Mouse (Mus musculus) stomach, embryonic 16.5 days (tissue): ENCODE data around the gene Alyref. TPM values are rescaled to one million over a fixed set of nuclear protein-coding genes. Genes with fewer than 3 reads are reported as not detected.
"Not testable (repeated sequence)": the region's sequence is repeated elsewhere in the genome, so short reads cannot be mapped to it uniquely, and the experiment has no call there.

ENCODE experiments used
- ATAC-seq: fragments of 200-750 bp; cut with Nextera tagmentation; 2 replicates; pipeline ENCODE4 v1.8.0; 2017; ENCODE audit warnings: moderate number of reproducible peaks, moderate TSS enrichment; ENCODE audit not compliant: insufficient read depth, low FRiP score
- H3K27ac ChIP-seq: fragments of 300-500 bp; sonication (generic); 2 replicates; pipeline ENCODE4 v1.5.1; 2014; ENCODE audit warnings: low read length
- H3K27me3 ChIP-seq: fragments of 300-500 bp; sonication (generic); 2 replicates; pipeline ENCODE4 v1.6.1; 2014; ENCODE audit warnings: low read length, control low read depth, mixed read lengths; ENCODE audit not compliant: control insufficient read depth, insufficient read depth
- H3K36me3 ChIP-seq: fragments of 300-500 bp; sonication (generic); 2 replicates; pipeline ENCODE4 v1.6.1; 2014; ENCODE audit warnings: low read length; ENCODE audit not compliant: control insufficient read depth, insufficient read depth
- H3K4me1 ChIP-seq: fragments of 300-500 bp; sonication (generic); 2 replicates; pipeline ENCODE4 v1.6.1; 2014; ENCODE audit warnings: low read length, control low read depth, mixed read lengths; ENCODE audit not compliant: control insufficient read depth, insufficient read depth
- H3K4me2 ChIP-seq: fragments of 300-500 bp; sonication (generic); 2 replicates; pipeline ENCODE4 v1.6.1; 2014; ENCODE audit warnings: low read depth, low read length, mixed read lengths
- H3K4me3 ChIP-seq: fragments of 300-500 bp; sonication (generic); replicated peaks from 2 replicates; pipeline ENCODE4 v1.5.1; 2014; ENCODE audit warnings: mild to moderate bottlenecking, low read length
- H3K9ac ChIP-seq: fragments of 300-500 bp; sonication (generic); 2 replicates; pipeline ENCODE4 v1.6.1; 2014; ENCODE audit warnings: low read length
- H3K9me3 ChIP-seq: fragments of 300-500 bp; sonication (generic); replicated peaks from 2 replicates; pipeline ENCODE4 v1.6.1; 2016; ENCODE audit warnings: low read length, control low read depth; ENCODE audit not compliant: control insufficient read depth
- WGBS: fragments of 180-500 bp; shearing (Covaris S2); extraction: QIAGEN DNeasy Blood & Tissue Kit; methylation state at CpG from one replicate; pipeline ENCODE4 v1.1.7; 2014; 5-methylcytosine and 5-hydroxymethylcytosine counted together
- polyA plus RNA-seq: library from polyadenylated mRNA; unstranded; fragments of >200 nt; fragmentation: Nextera tagmentation; extraction: Ambion mirVana; gene quantifications from 2 replicates; pipeline ENCODE4 v1.2.1, GENCODE M21; 2015

Gene Alyref
- polyA plus RNA-seq, 1 experiment from 2014 or later, result 55.5 TPM

DNA sequence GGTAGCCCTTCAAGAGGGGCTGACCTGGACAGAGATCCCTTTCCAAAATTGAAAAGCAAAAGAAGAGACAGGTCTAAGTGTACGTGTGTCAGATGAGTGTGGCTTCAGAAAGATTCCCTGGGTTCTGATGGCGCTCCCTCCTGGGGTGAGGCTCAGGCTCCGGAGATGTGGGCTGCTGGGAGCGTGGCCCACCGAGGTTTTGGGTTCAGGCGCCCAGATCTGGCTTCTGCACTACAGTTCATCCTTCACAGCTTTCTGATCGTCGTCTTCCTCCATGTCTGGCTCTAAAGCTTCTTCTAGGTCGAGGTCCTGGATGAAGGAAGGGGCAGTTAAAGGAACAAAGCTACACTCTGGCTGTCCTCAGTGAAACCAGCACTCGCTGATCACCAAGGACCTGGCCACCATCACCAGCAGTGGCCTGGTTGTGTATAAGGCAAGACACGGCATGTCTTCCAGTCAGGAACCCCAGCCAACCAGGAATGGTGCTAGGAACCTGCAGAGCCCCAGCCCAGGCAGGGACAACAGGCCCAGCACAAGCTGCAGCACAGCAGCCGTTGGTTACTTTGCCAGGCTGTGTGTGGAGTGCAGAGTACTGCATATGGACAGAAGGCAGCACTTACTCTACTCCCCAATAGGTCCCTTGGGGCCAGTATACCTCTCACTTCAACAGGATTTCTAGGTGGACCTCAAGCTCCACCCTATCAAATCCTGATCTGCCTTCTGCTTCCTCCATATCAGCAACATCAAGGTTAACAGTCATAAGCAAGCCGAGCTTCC, 37.0 kb downstream of the Alyref start:
- 89% methylated on average over 13 of the region's 13 CpGs for WGBS
- Histone ChIP-seq H3K27me3 (no peaks in the 10 kb centered on the region), H3K4me2 (no peak overlapping the region), H3K4me3 (no peak overlapping the region), H3K36me3 (peaks cover 40% of the 10 kb centered on the region), H3K9ac (no peak overlapping the region), H3K9me3 (no peaks in the 10 kb centered on the region), H3K27ac (no peak overlapping the region), H3K4me1 (no peaks in the 10 kb centered on the region)
- ATAC-seq, result no peak

DNA sequence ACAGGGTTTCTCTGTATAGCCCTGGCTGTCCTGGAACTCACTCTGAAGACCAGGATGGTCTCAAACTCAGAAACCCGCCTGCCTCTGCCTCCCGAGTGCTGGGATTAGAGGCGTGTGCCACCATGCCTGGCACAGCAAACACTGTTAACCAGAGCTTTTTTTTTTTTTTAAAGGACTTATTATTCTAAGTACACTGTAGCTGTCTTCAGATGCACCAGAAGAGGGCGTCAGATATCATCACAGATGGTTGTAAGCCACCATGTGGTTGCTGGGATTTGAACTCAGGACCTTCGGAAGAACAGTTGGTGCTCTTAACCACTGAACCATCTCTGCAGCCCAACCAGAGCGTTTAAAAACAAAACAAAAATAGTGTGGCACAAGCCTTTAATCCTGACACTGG, 39.3 kb downstream of the Alyref start:
- H3K27ac ChIP-seq, H3K4me3 ChIP-seq, H3K27me3 ChIP-seq, H3K9ac ChIP-seq, H3K4me2 ChIP-seq, H3K4me1 ChIP-seq, H3K9me3 ChIP-seq, ATAC-seq: not testable (repeated sequence)
- 86% methylated on average over 6 of the region's 6 CpGs for WGBS
- peaks cover 40% of the 10 kb centered on the region for H3K36me3 ChIP-seq

DNA sequence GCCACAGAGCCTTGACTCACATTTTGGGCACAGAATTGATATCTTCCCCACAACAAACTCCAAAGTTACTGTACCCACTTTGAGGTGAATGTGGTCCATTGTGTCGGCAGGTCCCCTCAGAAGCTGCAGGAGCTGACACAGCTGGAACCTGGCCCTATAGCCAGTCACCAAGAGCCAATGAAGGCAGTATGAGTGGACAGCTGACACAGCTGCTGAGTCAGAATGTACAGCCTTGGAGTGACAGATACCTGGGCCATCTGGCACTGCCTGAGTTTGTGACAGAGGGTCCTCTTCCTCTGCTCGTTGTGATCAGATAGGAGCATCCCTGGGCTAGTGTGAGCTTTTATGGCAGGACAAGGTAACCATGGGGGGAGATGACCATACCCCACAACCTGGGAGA, 42.9 kb downstream of the Alyref start:
- Histone ChIP-seq H3K36me3 (peaks cover 13% of the 10 kb centered on the region), H3K9me3 (no peaks in the 10 kb centered on the region), H3K4me2 (no peak overlapping the region), H3K9ac (no peak overlapping the region), H3K27me3 (no peaks in the 10 kb centered on the region), H3K27ac (no peak overlapping the region), H3K4me3 (no peak overlapping the region), H3K4me1 (peaks cover 2% of the 10 kb centered on the region; the same call in 1 of the 2 replicates)
- WGBS, result 83% methylated on average over 2 of the region's 2 CpGs
- ATAC-seq, result no peak

GRCm38 (mm10) chr11:120554834-120555233, 43.3 kb downstream of the Alyref start:
- Histone ChIP-seq H3K4me1 (peaks cover 6% of the 10 kb centered on the region), H3K27me3 (no peaks in the 10 kb centered on the region), H3K4me2 (no peak overlapping the region), H3K27ac (no peak overlapping the region), H3K9ac (no peak overlapping the region), H3K36me3 (peaks cover 8% of the 10 kb centered on the region), H3K9me3 (no peaks in the 10 kb centered on the region), H3K4me3 (no peak overlapping the region)
- 75% methylated on average over 7 of the region's 7 CpGs for WGBS
- no peak for ATAC-seq

GRCm38 (mm10) chr11:120552736-120553135, 45.4 kb downstream of the Alyref start:
- ATAC-seq, result no peak
- no peak overlapping the region for H3K4me2 ChIP-seq
- H3K4me3 ChIP-seq, result no peak overlapping the region
- peaks cover 16% of the 10 kb centered on the region for H3K4me1 ChIP-seq
- H3K27me3 ChIP-seq, result no peaks in the 10 kb centered on the region
- H3K27ac ChIP-seq, result no peak overlapping the region
- H3K36me3 ChIP-seq, result no peaks in the 10 kb centered on the region
- 67% methylated on average over 5 of the region's 5 CpGs for WGBS
- no peak overlapping the region for H3K9ac ChIP-seq
- H3K9me3 ChIP-seq, result no peaks in the 10 kb centered on the region

- peak within 1 kb of the TSS; percentile 99 for H3K9ac ChIP-seq
- H3K9me3 ChIP-seq, result no peaks in the 10 kb centered on the region
- WGBS, result 92% methylated on average over 28 of the region's 28 CpGs
- no peaks in the 10 kb centered on the region for H3K36me3 ChIP-seq
- H3K27ac ChIP-seq, result no peak within 1 kb of the TSS
- peak within 1 kb of the TSS; percentile 96 for H3K4me2 ChIP-seq
- peaks cover 18% of the 10 kb centered on the region for H3K4me1 ChIP-seq
- H3K27me3 ChIP-seq, result no peaks in the 10 kb centered on the region
- peak within 1 kb of the TSS; percentile 96 for H3K4me3 ChIP-seq
- ATAC-seq, result no peak
Observed at GRCm38 (mm10) chr11:120550810-120551440, 47.2 kb downstream of the Alyref start, which contains the start of gene Ppp1r27. Ppp1r27 (minus strand) TSS chr11:120551132.

DNA sequence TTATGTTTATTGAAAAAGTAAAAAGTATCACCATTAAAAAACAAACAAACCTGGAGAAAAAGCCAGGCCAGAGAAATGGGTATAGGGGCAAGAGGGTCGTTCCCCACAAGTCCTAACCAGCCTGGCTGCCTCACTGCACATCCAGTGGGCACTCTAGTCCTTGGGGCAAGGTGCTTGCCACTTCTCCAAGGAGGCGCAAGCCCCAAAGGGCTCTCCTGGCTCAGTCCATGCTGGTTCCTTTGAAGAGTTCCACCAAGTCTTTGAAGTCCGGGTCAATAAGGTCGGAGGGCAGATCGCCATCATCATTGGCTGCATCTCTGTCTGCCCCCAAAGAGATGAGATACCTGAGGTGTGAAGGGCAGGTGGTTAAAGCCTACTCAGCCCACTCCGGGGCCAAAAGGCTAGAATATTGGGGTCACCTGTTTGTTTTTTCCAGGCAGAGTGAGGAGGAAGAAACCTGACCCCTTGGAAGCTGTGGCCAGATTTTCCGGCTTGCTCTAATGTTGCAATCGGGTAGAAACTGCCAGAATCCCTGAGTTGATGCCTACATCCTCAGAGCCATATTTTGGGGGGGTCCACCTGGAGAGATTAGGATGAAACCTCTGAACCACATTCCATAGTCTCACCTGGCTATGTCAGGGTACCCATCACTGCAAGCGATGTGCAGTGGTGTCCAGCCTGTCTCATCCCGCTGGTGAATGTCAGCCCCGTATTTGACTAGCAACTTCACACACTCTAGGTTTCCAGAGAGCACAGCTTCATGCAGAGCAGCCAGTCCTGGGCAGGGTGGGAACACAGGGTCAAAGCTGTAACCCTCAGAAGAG, 48.0 kb downstream of the Alyref start:
- peaks cover 18% of the 10 kb centered on the region for H3K4me1 ChIP-seq
- peak overlapping the region; percentile 96 for H3K4me3 ChIP-seq
- H3K4me2 ChIP-seq, result peak overlapping the region; percentile 96
- no peaks in the 10 kb centered on the region for H3K27me3 ChIP-seq
- 62% methylated on average over 11 of the region's 11 CpGs for WGBS
- ATAC-seq, result no peak
- no peaks in the 10 kb centered on the region for H3K9me3 ChIP-seq
- peak overlapping the region; percentile 99 for H3K9ac ChIP-seq
- H3K27ac ChIP-seq, result peak overlapping the region; percentile 98
- no peaks in the 10 kb centered on the region for H3K36me3 ChIP-seq

GRCm38 (mm10) chr11:120549168-120549945, 48.8 kb downstream of the Alyref start, which contains the start of gene Mcrip1:
Mcrip1 (minus strand) TSS chr11:120549727.
- peak within 1 kb of the TSS; percentile 99 for H3K9ac ChIP-seq
- peak; percentile 89 for ATAC-seq
- H3K27me3 ChIP-seq, result no peaks in the 10 kb centered on the region
- peaks cover 18% of the 10 kb centered on the region for H3K4me1 ChIP-seq
- H3K4me2 ChIP-seq, result peak within 1 kb of the TSS; percentile 96
- no peaks in the 10 kb centered on the region for H3K36me3 ChIP-seq
- H3K9me3 ChIP-seq, result no peaks in the 10 kb centered on the region
- peak within 1 kb of the TSS; percentile 96 for H3K4me3 ChIP-seq
- H3K27ac ChIP-seq, result peak within 1 kb of the TSS; percentile 98
- under 1% methylated on average over 87 of the region's 87 CpGs for WGBS
